Mouse (Mus musculus) mature B cell (primary cell): ENCODE results near the gene Gm597.

ENCODE experiments used
- in situ Hi-C: fragments of 300-500 bp; cut with MboI; formaldehyde crosslinking; loops from 2 replicates; pipeline ENCODE4 v1.14.3; 2019

Gm597 gene

GRCm38 (mm10) chr1:28780152-28780551 is at the start of gene Gm597:
Gene Gm597, minus strand, starts transcription at chr1:28780252.
- in situ Hi-C loops = no loop called here

- in situ Hi-C loops = no loop called here
Observed at GRCm38 (mm10) chr1:28807689-28808088, 27.6 kb upstream of the Gm597 start.

- in situ Hi-C loops = no loop called here
Observed at GRCm38 (mm10) chr1:28806618-28807017, 26.6 kb upstream of the Gm597 start.

GRCm38 (mm10) chr1:28800881-28801280 is 20.8 kb upstream of the Gm597 start:
- in situ Hi-C loops = no loop called here
